Mouse (Mus musculus): Measurements from ENCODE around the gene Rasgrp1.

Gene Rasgrp1

GRCm38 (mm10) chr2:117249255-117250000 is 93.4 kb downstream of the Rasgrp1 start, which contains the start of gene Fam98b:
Gene Fam98b, plus strand, starts transcription at chr2:117249739.
- DNase-seq (ENCODE audit: low spot score), result peak; percentile 87

DNA sequence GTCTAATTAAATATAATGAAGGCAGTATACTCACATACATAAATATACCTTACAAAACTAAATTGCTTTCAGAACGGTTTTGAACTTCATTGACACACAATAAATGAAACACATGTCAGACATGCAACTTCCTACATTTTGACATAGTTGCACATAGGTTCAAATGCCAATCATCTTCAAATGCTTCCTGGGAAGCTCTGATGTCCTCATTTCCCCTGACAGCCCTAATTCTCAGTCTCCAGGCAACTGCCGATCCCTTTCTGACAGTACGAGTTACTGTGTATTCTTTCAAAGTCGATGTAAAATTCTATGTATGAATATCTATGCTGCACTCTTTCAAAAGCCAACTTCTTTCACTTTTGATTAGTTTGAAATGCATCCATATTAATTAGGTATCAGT is 100.8 kb downstream of the Rasgrp1 start:
- DNase-seq (ENCODE audit: low spot score), result no peak

GRCm38 (mm10) chr2:117231257-117231656 is 111.5 kb downstream of the Rasgrp1 start:
- peak; percentile 71 for DNase-seq (ENCODE audit: low spot score)

DNA sequence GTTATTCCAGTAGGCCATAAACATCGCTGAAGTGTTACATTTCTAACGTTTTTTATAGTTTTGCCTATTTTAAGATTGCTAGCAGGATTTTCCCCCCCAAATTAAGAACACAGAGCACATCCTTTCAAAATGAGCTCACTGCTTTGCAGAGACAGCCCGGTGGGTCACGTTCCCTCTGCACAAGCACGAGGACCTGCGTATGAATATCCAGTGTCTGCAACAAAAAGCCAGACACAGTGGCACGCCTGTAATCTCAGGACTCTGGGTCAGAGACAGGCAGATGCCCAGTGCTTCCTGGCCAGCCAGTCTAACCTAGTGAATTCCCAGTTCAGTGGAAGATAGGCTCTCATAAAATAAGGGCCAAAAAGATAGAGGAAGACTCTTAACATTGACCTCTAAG is 112.5 kb downstream of the Rasgrp1 start:
- DNase-seq (ENCODE audit: low spot score), result no peak
